Mouse (Mus musculus) CH12.LX (cell line): ENCODE measurements around the gene Astn2.

ENCODE experiments used
- CHD1 ChIP-seq: IDR thresholded peaks from 2 replicates; pipeline ENCODE4 v1.6.1; 2012; ENCODE audit warnings: low read depth, low read length, improper control_type of control experiment, inconsistent platforms
- CTCF ChIP-seq, 2 experiments: IDR thresholded peaks in 1 of 2; conservative IDR thresholded peaks in 1 of 2; 2 replicates each; pipeline ENCODE4 v1.5.1; 2011 to 2012; ENCODE audit warnings: low read depth in 2 of 2, low read length in 2 of 2, improper control_type of control experiment in 1 of 2, inconsistent platforms in 1 of 2, mild to moderate bottlenecking in 1 of 2, moderate library complexity in 1 of 2
- MAX ChIP-seq: IDR thresholded peaks from 2 replicates; pipeline ENCODE4 v1.6.1; 2011; ENCODE audit warnings: low read length, improper control_type of control experiment
- NELFE ChIP-seq: IDR thresholded peaks from 2 replicates; pipeline ENCODE4 v1.6.1; 2011; ENCODE audit warnings: low read depth, low read length, improper control_type of control experiment
- SMC3 ChIP-seq: IDR thresholded peaks from 2 replicates; pipeline ENCODE4 v1.6.1; 2011; ENCODE audit warnings: low read depth, low read length, improper control_type of control experiment

GRCm38 (mm10) chr4:65372731-65373130 is 1031.7 kb downstream of the Astn2 start:
- TF ChIP-seq CTCF (conservative IDR thresholded peaks at IDR 0.05 in 1 of 2, IDR thresholded peaks at IDR 0.05 in 1 of 2; ENCODE audit: low read depth in 2 of 2, low read length in 2 of 2) = no peak
- no peak for TF ChIP-seq NELFE
- no peak for TF ChIP-seq CHD1
- TF ChIP-seq SMC3 = no peak
- no peak for TF ChIP-seq MAX
